ENCODE assay signal across 13 mouse cellular contexts in the genomic region with DNA sequence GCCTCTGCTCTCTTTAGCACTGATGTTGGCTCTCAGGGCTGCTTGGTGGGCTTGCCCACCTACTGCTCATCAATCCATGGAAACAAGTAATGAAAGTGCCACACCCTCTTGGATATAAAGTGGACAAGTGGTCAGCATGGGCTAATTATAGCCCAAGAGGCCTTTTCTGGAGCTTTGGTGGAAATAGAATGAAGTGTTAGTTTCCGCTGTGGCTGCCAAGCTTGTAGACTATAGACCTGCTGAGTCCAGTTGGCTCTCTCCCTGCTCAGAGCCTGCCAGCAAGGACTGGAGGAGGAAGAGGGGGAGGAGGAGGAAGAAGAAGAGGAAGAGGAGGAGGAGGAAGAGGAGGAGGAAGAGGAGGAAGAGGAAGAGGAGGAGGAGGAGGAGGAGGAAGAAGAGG. TPM values are rescaled to one million over a fixed set of nuclear protein-coding genes. Genes with fewer than 3 reads are reported as not detected.
DNase-seq lines count a peak whose midpoint lies in the region; ATAC-seq lines count a peak whose summit lies in the region.
"Had no signal": no experiment of that assay in that cellular context is flagged by ENCODE, and none has a peak within 500 bp of the region (broad histone marks: within the 10 kb centered on the region; RNA-seq: fewer than 3 reads in every experiment).

No protein-coding gene starts in this region.

- H3K4me1 ChIP-seq in stomach, embryonic 15.5 days, result no peaks in the 10 kb centered on the region
- H3K4me1 ChIP-seq: liver, embryonic 13.5 days; midbrain, embryonic 12.5 days; neural tube, embryonic 12.5 days had no signal

- intact Hi-C loops in heart, postnatal 14 days (cut with DNase I), result no loop called here

- 82% methylated on average over 1 of the region's 1 CpGs for WGBS in stomach, embryonic 15.5 days

- 0 out of 2 replicates have a peak, but pooled peaks cover 2% of the 10 kb centered on the region for H3K9me3 ChIP-seq in stomach, embryonic 15.5 days
- H3K9me3 ChIP-seq: liver, embryonic 13.5 days; midbrain, embryonic 12.5 days; neural tube, embryonic 12.5 days had no signal

- H3K4me3 ChIP-seq in stomach, embryonic 15.5 days (replicated peaks), result no peak overlapping the region
- H3K4me3 ChIP-seq: liver, embryonic 13.5 days; midbrain, embryonic 12.5 days; neural tube, embryonic 12.5 days had no signal

- 0 out of 2 replicates have a peak overlapping the region, but pooled peaks have one; percentile 45 for H3K27ac ChIP-seq in stomach, embryonic 15.5 days
- H3K27ac ChIP-seq: liver, embryonic 13.5 days; midbrain, embryonic 12.5 days; neural tube, embryonic 12.5 days had no signal

- H3K4me2 ChIP-seq in stomach, embryonic 15.5 days, result no peak overlapping the region
- H3K4me2 ChIP-seq: liver, embryonic 13.5 days; midbrain, embryonic 12.5 days; neural tube, embryonic 12.5 days had no signal

- H3K9ac ChIP-seq in stomach, embryonic 15.5 days, result no peak overlapping the region
- H3K9ac ChIP-seq: liver, embryonic 13.5 days; midbrain, embryonic 12.5 days; neural tube, embryonic 12.5 days had no signal

- H3K27me3 ChIP-seq in stomach, embryonic 15.5 days (replicated peaks), result no peaks in the 10 kb centered on the region
- H3K27me3 ChIP-seq: liver, embryonic 13.5 days; neural tube, embryonic 12.5 days had no signal

- ATAC-seq in stomach, embryonic 15.5 days (ENCODE audit: insufficient read depth, low FRiP score, low read depth), result no peak
- no peak for ATAC-seq in erythroid progenitor cell, adult 5-6 weeks (replicated peaks; ENCODE audit: low FRiP score, poor library complexity, severe bottlenecking)
- ATAC-seq: intestine, postnatal 0 days had no signal

- peak; percentile 38 to 64 for DNase-seq in cerebellum, postnatal 10 days
- no peak for DNase-seq in cerebellum, postnatal 4 days (ENCODE audit: low spot score in 2 of 2)
- DNase-seq in lung, adult 18-20 months, result peak; percentile 36 to 37
- no peak for DNase-seq in lung, postnatal 25 days (ENCODE audit: low spot score)
- DNase-seq in heart, postnatal 14 days, result peak; percentile 42 to 52
- DNase-seq in spleen, postnatal 10 days (ENCODE audit: low spot score in 2 of 2), result no peak
- DNase-seq: liver, embryonic 13.5 days had no signal

- H3K36me3 ChIP-seq in stomach, embryonic 15.5 days, result no peaks in the 10 kb centered on the region
- H3K36me3 ChIP-seq: liver, embryonic 13.5 days; midbrain, embryonic 12.5 days; neural tube, embryonic 12.5 days had no signal

RNA-seq across cellular contexts. Expression of gene Alox12, which starts 11.3 kb away (rescaled TPM):
- total RNA-seq in heart, postnatal 14 days (2021), result 1 to 10 TPM; 2.7 to 3.1 TPM
- 11.7 and 12.9 TPM in 2 replicates for polyA plus RNA-seq in stomach, embryonic 15.5 days (2015; fragmentation: Nextera tagmentation; extraction: Ambion mirVana)
- total RNA-seq in erythroid progenitor cell, adult 5-6 weeks (2015; ENCODE audit: low replicate concordance), result 1.7 TPM in 1 of 2 replicates, not detected in the other
- total RNA-seq in erythroid progenitor cell, adult 5-6 weeks (2017; ENCODE audit: low replicate concordance), result 1.0 TPM in 1 of 2 replicates, not detected in the other

RNA-seq across cellular contexts. Expression of gene Rnasek, which starts 26.8 kb away (rescaled TPM):
- 10 to 100 TPM; 89.0 to 96.3 TPM for total RNA-seq in heart, postnatal 14 days (2021)
- polyA plus RNA-seq in stomach, embryonic 15.5 days (2015; fragmentation: Nextera tagmentation; extraction: Ambion mirVana), result 196 and 222 TPM in 2 replicates
- 167 and 191 TPM in 2 replicates for total RNA-seq in erythroid progenitor cell, adult 5-6 weeks (2015; ENCODE audit: low replicate concordance)
- 21.3 and 24.1 TPM in 2 replicates for total RNA-seq in erythroid progenitor cell, adult 5-6 weeks (2017; ENCODE audit: low replicate concordance)

RNA-seq across cellular contexts. Expression of gene Gm21988, which starts 26.8 kb away (rescaled TPM):
- total RNA-seq in heart, postnatal 14 days (2021), result 1 to 10 TPM; 3.1 to 3.2 TPM
- 8.7 and 11.0 TPM in 2 replicates for polyA plus RNA-seq in stomach, embryonic 15.5 days (2015; fragmentation: Nextera tagmentation; extraction: Ambion mirVana)
- total RNA-seq in erythroid progenitor cell, adult 5-6 weeks (2015; ENCODE audit: low replicate concordance), result not detected in 2 replicates
- 4.1 TPM in 1 of 2 replicates, not detected in the other for total RNA-seq in erythroid progenitor cell, adult 5-6 weeks (2017; ENCODE audit: low replicate concordance)
- total RNA-seq: common myeloid progenitor, adult 5-6 weeks had no signal

RNA-seq across cellular contexts. Expression of gene 0610010K14Rik, which starts 28.7 kb away (rescaled TPM):
- total RNA-seq in heart, postnatal 14 days (2021), result 10 to 100 TPM; 34.7 to 38.4 TPM
- 141 and 144 TPM in 2 replicates for polyA plus RNA-seq in stomach, embryonic 15.5 days (2015; fragmentation: Nextera tagmentation; extraction: Ambion mirVana)
- total RNA-seq in erythroid progenitor cell, adult 5-6 weeks (2015; ENCODE audit: low replicate concordance), result 31.4 and 102 TPM in 2 replicates
- total RNA-seq in erythroid progenitor cell, adult 5-6 weeks (2017; ENCODE audit: low replicate concordance), result 14.5 and 24.2 TPM in 2 replicates

RNA-seq across cellular contexts. Expression of gene Bcl6b, which starts 36.8 kb away (rescaled TPM):
- 10 to 100 TPM; 26.1 to 32.5 TPM for total RNA-seq in heart, postnatal 14 days (2021)
- polyA plus RNA-seq in stomach, embryonic 15.5 days (2015; fragmentation: Nextera tagmentation; extraction: Ambion mirVana), result 10.9 and 13.6 TPM in 2 replicates
- total RNA-seq in erythroid progenitor cell, adult 5-6 weeks (2015; ENCODE audit: low replicate concordance), result 1.8 TPM in 1 of 2 replicates, not detected in the other
- total RNA-seq in erythroid progenitor cell, adult 5-6 weeks (2017; ENCODE audit: low replicate concordance), result 0.61 and 2.3 TPM in 2 replicates

Comparison
In these comparisons a context has a peak if more than half of its experiments do, and no peak if none do; other contexts are left out.
1. DNase-seq: peak in cerebellum, postnatal 10 days (2 of 2), lung, adult 18-20 months (2 of 2) and heart, postnatal 14 days (2 of 2); none in cerebellum, postnatal 4 days (0 of 2), lung, postnatal 25 days (single experiment) and spleen, postnatal 10 days (0 of 2).